Mouse (Mus musculus): ENCODE results near the gene Gga1. TPM values are rescaled to one million over a fixed set of nuclear protein-coding genes. Genes with fewer than 3 reads are reported as not detected.

Gene Gga1
- polyA plus RNA-seq, 1 experiment from 2014 or later, result 54.0 TPM

DNA sequence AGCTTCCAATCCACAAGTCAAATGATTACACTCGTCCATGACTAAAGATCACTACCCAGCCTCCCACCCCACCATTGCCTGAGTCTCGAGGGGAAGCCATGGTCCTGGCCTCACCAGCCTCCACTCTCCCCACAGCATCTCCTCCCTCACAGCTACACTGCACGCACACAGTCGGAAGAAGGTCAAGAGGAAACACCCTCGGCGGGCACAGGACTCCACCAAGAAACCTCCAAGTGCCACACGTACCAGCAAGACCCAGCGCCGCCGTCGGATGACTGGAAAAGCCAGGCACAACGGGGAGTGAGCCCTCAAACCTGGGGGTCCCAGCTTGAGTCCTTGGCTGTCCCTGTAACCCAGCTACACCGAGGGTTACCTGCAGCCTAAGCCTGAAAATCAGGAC lies 63.3 kb downstream of the Gga1 start:
- H3K27ac ChIP-seq, result no peak overlapping the region
- WGBS (ENCODE audit: missing documents), result 94% methylated on average over 12 of the region's 13 CpGs
- peaks cover 13% of the 10 kb centered on the region for H3K79me2 ChIP-seq (ENCODE audit: inconsistent target)
- H3K4me3 ChIP-seq (ENCODE audit: inconsistent target), result no peak overlapping the region
- H3K36me3 ChIP-seq (ENCODE audit: inconsistent target), result peaks cover 38% of the 10 kb centered on the region

DNA sequence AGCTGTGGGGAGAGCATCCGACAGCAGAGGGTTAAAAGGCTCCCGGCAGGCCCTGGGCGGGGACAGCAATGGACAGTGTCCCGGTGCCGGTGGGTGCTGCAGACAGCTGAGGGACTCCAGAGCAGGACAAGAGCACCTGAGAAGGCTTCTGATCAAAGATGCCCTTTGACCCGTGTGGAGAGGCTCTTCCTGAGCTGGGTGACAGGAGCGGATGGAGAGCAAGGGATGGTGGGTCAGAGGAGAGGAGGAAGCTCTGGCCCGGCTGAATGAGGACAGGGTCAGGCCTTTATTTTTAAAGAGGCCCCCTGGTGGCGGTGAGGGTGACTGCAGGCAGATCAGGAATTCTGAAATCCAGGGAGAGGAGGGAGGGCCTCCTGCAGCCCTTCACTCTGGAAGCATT lies 65.7 kb downstream of the Gga1 start:
- no peaks in the 10 kb centered on the region for H3K79me2 ChIP-seq (ENCODE audit: inconsistent target)
- 20% methylated on average over 8 of the region's 9 CpGs for WGBS (ENCODE audit: missing documents)
- H3K4me3 ChIP-seq (ENCODE audit: inconsistent target), result no peak overlapping the region
- H3K27ac ChIP-seq, result no peak overlapping the region
- H3K36me3 ChIP-seq (ENCODE audit: inconsistent target), result peaks cover 35% of the 10 kb centered on the region

Other genes starting within 250 kb of the Gga1 start
- not detected in 3 replicates for gene Elfn2, start 158.4 kb upstream of the Gga1 start, polyA plus RNA-seq (2018)
- 0.69 to 5.4 TPM (median 1.8 TPM) in 3 replicates for gene Mfng, start 103.7 kb upstream of the Gga1 start, polyA plus RNA-seq (2018)
- 0.21 TPM in 1 of 3 replicates, not detected in the others for gene Card10, start 74.1 kb upstream of the Gga1 start, polyA plus RNA-seq (2018)
- gene Cdc42ep1, start 34.6 kb upstream of the Gga1 start, polyA plus RNA-seq (2018), result not detected in 3 replicates
- gene Lgals2, start 21.7 kb upstream of the Gga1 start, polyA plus RNA-seq (2018), result not detected in 3 replicates
- gene Gm49510, start 22.5 kb downstream of the Gga1 start, polyA plus RNA-seq (2018), result 0.25 to 0.59 TPM in 2 of 3 replicates, not detected in the other
- gene Sh3bp1, start 22.6 kb downstream of the Gga1 start, polyA plus RNA-seq (2018), result 67.4 to 90.3 TPM (median 70.9 TPM) in 3 replicates
- 0.13 to 1.2 TPM (median 0.70 TPM) in 3 replicates for gene Pdxp, start 36.7 kb downstream of the Gga1 start, polyA plus RNA-seq (2018)
- gene Lgals1, start 49.5 kb downstream of the Gga1 start, polyA plus RNA-seq (2018), result 1,502 to 3,219 TPM (median 3,114 TPM) in 3 replicates
- 18.3 to 26.2 TPM (median 18.5 TPM) in 3 replicates for gene Nol12, start 57.7 kb downstream of the Gga1 start, polyA plus RNA-seq (2018)
- gene Triobp, start 70.5 kb downstream of the Gga1 start, polyA plus RNA-seq (2018), result 27.0 to 38.5 TPM (median 29.5 TPM) in 3 replicates
- 47.1 to 75.1 TPM (median 48.4 TPM) in 3 replicates for gene H1f0, start 151.3 kb downstream of the Gga1 start, polyA plus RNA-seq (2018)
- not detected in 3 replicates for gene Galr3, start 164.7 kb downstream of the Gga1 start, polyA plus RNA-seq (2018)
- 3.9 to 9.7 TPM (median 8.3 TPM) in 3 replicates for gene Ankrd54, start 185.7 kb downstream of the Gga1 start, polyA plus RNA-seq (2018)
- 92.1 to 130 TPM (median 96.7 TPM) in 3 replicates for gene Eif3l, start 198.0 kb downstream of the Gga1 start, polyA plus RNA-seq (2018)
- gene Micall1, start 231.7 kb downstream of the Gga1 start, polyA plus RNA-seq (2018), result 6.4 to 9.0 TPM (median 7.9 TPM) in 3 replicates

All from macrophage (primary cell).